Mouse (Mus musculus) brain, embryonic 14.5 days (tissue): ENCODE results near the gene Nbr1.

Source experiments
- CTCF ChIP-seq: fragments of 200-500 bp; IDR thresholded peaks from 2 replicates; pipeline ENCODE4 v1.5.1; 2012; ENCODE audit warnings: inconsistent platforms, mild to moderate bottlenecking, moderate library complexity, borderline replicate concordance; ENCODE audit not compliant: insufficient read depth, insufficient read length; ENCODE audit errors: extremely low read depth
- POLR2A ChIP-seq: fragments of 200-500 bp; IDR thresholded peaks from 2 replicates; pipeline ENCODE4 v1.6.1; 2012; ENCODE audit warnings: mild to moderate bottlenecking, inconsistent platforms, borderline replicate concordance; ENCODE audit not compliant: poor library complexity, insufficient read depth, insufficient read length, severe bottlenecking; ENCODE audit errors: extremely low read depth

- no peak for TF ChIP-seq CTCF
- no peak for TF ChIP-seq POLR2A
Observed at GRCm38 (mm10) chr11:101568421-101568820, 16.5 kb downstream of the Nbr1 start.
